Mouse (Mus musculus) regulatory T cell (primary cell): ENCODE measurements around the gene Amfr.
"Not testable (repeated sequence)": the region's sequence is repeated elsewhere in the genome, so short reads cannot be mapped to it uniquely, and the experiment has no call there.

Experiments
- in situ Hi-C: fragments of 300-600 bp; cut with MboI, MseI; formaldehyde crosslinking; loops from one replicate; pipeline ENCODE4 v1.15.1; 2025; ENCODE audit warnings: high pct_unique_total_duplicates

Gene Amfr

GRCm38 (mm10) chr8:94012013-94012951 is at the start of gene Amfr:
Gene Amfr, minus strand, starts transcription at chr8:94012842.
- in situ Hi-C loops, result no loop called here

GRCm38 (mm10) chr8:94057157-94057854 is 44.7 kb upstream of the Amfr start:
- in situ Hi-C loops, result no loop called here

- in situ Hi-C loops, result no loop called here
Observed at GRCm38 (mm10) chr8:94052696-94053095, 40.1 kb upstream of the Amfr start.

- in situ Hi-C loops, result no loop called here
Observed at GRCm38 (mm10) chr8:94047845-94048244, 35.2 kb upstream of the Amfr start.

- in situ Hi-C loops, result no loop called here
Observed at GRCm38 (mm10) chr8:94037806-94038205, 25.2 kb upstream of the Amfr start.

GRCm38 (mm10) chr8:94036944-94037524 is 24.4 kb upstream of the Amfr start, which contains the start of the genes Nudt21 and Ogfod1:
Gene Nudt21, minus strand, starts transcription at chr8:94037031.
Gene Ogfod1, plus strand, starts transcription at chr8:94037198.
- in situ Hi-C loops, result no loop called here

- in situ Hi-C loops, result not testable (repeated sequence)
Observed at GRCm38 (mm10) chr8:94036541-94036940, 23.9 kb upstream of the Amfr start.

GRCm38 (mm10) chr8:94035200-94035599 is 22.6 kb upstream of the Amfr start:
- in situ Hi-C loops, result no loop called here

- in situ Hi-C loops, result no loop called here
Observed at GRCm38 (mm10) chr8:94033601-94034000, 21.0 kb upstream of the Amfr start.

GRCm38 (mm10) chr8:94029701-94030100 is 17.1 kb upstream of the Amfr start:
- in situ Hi-C loops, result no loop called here

- in situ Hi-C loops, result no loop called here
Observed at GRCm38 (mm10) chr8:94023916-94024315, 11.3 kb upstream of the Amfr start.

- in situ Hi-C loops, result no loop called here
Observed at GRCm38 (mm10) chr8:94013026-94013612, 477 bp upstream of the Amfr start.

- in situ Hi-C loops, result no loop called here
Observed at GRCm38 (mm10) chr8:94011076-94012012, 1.3 kb downstream of the Amfr start.

GRCm38 (mm10) chr8:94010101-94010705 is 2.4 kb downstream of the Amfr start:
- in situ Hi-C loops, result no loop called here

- in situ Hi-C loops, result no loop called here
Observed at GRCm38 (mm10) chr8:94009243-94009845, 3.3 kb downstream of the Amfr start.

- in situ Hi-C loops, result no loop called here
Observed at GRCm38 (mm10) chr8:94004139-94004538, 8.5 kb downstream of the Amfr start.

GRCm38 (mm10) chr8:93998961-93999360 is 13.7 kb downstream of the Amfr start:
- in situ Hi-C loops, result no loop called here

- in situ Hi-C loops, result loop anchor here (10.0 kb wide), 1 partner anchor 1795 kb away; no protein-coding TSS in a partner anchor
Observed at GRCm38 (mm10) chr8:93989739-93990138, 22.9 kb downstream of the Amfr start.

- in situ Hi-C loops, result loop anchor here (10.0 kb wide), 1 partner anchor 1790 kb away; no protein-coding TSS in a partner anchor
Observed at GRCm38 (mm10) chr8:93984731-93985130, 27.9 kb downstream of the Amfr start.

- in situ Hi-C loops, result loop anchor here (10.0 kb wide), 1 partner anchor 1789 kb away; no protein-coding TSS in a partner anchor
Observed at GRCm38 (mm10) chr8:93983827-93984226, 28.8 kb downstream of the Amfr start.
